Mouse (Mus musculus) leukemia stem cell, adult 10-12 weeks (primary cell): ENCODE data around the gene Ptpn7. TPM values are rescaled to one million over a fixed set of nuclear protein-coding genes. Genes with fewer than 3 reads are reported as not detected.

Experiments
- polyA plus RNA-seq: library from polyadenylated mRNA; stranded (reverse); fragments of >175 nt; gene quantifications from 2 replicates; pipeline ENCODE4 v1.2.3, GENCODE M21; 2012; ENCODE audit warnings: low replicate concordance

Ptpn7 gene
- polyA plus RNA-seq: 143 and 281 TPM in 2 replicates

GRCm38 (mm10) chr1:135132473-135132872 lies at the start of gene Ptpn7:
Gene Ptpn7 (plus strand): TSS chr1:135132700.

GRCm38 (mm10) chr1:135105124-135105523 lies 27.4 kb upstream of the Ptpn7 start, which contains the start of gene Lgr6:
Gene Lgr6 (minus strand): TSS chr1:135105276.

GRCm38 (mm10) chr1:135146077-135146945 lies 13.8 kb downstream of the Ptpn7 start, which contains the start of gene Arl8a:
Gene Arl8a (plus strand): TSS chr1:135146824.

GRCm38 (mm10) chr1:135167435-135167834 lies 34.9 kb downstream of the Ptpn7 start, which contains the start of gene Gpr37l1:
Gene Gpr37l1 (minus strand): TSS chr1:135167681.

Other genes starting within 250 kb of the Ptpn7 start
- gene Ppp1r12b, start 176.8 kb upstream of the Ptpn7 start, polyA plus RNA-seq: 3.7 and 4.7 TPM in 2 replicates
- gene Ube2t, start 170.1 kb upstream of the Ptpn7 start, polyA plus RNA-seq: 26.1 and 44.4 TPM in 2 replicates
- gene Lgr6, start 27.4 kb upstream of the Ptpn7 start, polyA plus RNA-seq: 0.07 TPM in 1 of 2 replicates, not detected in the other
- 57.0 and 66.5 TPM in 2 replicates for gene Arl8a, start 14.1 kb downstream of the Ptpn7 start, polyA plus RNA-seq
- gene Gpr37l1, start 35.0 kb downstream of the Ptpn7 start, polyA plus RNA-seq: not detected in 2 replicates
- gene Elf3, start 125.9 kb downstream of the Ptpn7 start, polyA plus RNA-seq: not detected in 2 replicates
- 33.8 and 37.6 TPM in 2 replicates for gene Rnpep, start 151.4 kb downstream of the Ptpn7 start, polyA plus RNA-seq
- 1.3 and 2.8 TPM in 2 replicates for gene Timm17a, start 181.1 kb downstream of the Ptpn7 start, polyA plus RNA-seq
- gene Lmod1, start 192.1 kb downstream of the Ptpn7 start, polyA plus RNA-seq: not detected in 2 replicates
- gene Shisa4, start 242.5 kb downstream of the Ptpn7 start, polyA plus RNA-seq: 0.55 and 1.2 TPM in 2 replicates